Mouse (Mus musculus) T-helper 17 cell (primary cell): Measurements from ENCODE around the gene Mettl16.

Experiments used
- in situ Hi-C, 2 experiments: fragments of 300-600 bp; cut with MboI, MseI; formaldehyde crosslinking; loops; 1 replicate in 1 of 2; 2 replicates in 1 of 2; pipeline ENCODE4 v1.15.1; 2025; ENCODE audit warnings: high pct_unique_total_duplicates in 2 of 2

Gene Mettl16

GRCm38 (mm10) chr11:74831191-74831605, 60.6 kb downstream of the Mettl16 start:
- in situ Hi-C loops, result loop anchor here in 1 of 2 experiments (10.0 kb wide), 2 partner anchors 634 to 924 kb away; partner anchors contain the start of gene Tlcd2

GRCm38 (mm10) chr11:74831606-74832451, 61.2 kb downstream of the Mettl16 start:
- in situ Hi-C loops, result loop anchor here in 1 of 2 experiments (10.0 kb wide), 2 partner anchors 633 to 923 kb away; partner anchors contain the start of gene Tlcd2

GRCm38 (mm10) chr11:74832503-74833143, 62.0 kb downstream of the Mettl16 start:
- in situ Hi-C loops, result loop anchor here in 1 of 2 experiments (10.0 kb wide), 2 partner anchors 632 to 922 kb away; partner anchors contain the start of gene Tlcd2

- in situ Hi-C loops, result loop anchor here in 1 of 2 experiments (10.0 kb wide), 2 partner anchors 631 to 921 kb away; partner anchors contain the start of gene Tlcd2
These were observed 63.1 kb downstream of the Mettl16 start for GRCm38 (mm10) chr11:74833536-74834358.

GRCm38 (mm10) chr11:74834359-74834638, 63.7 kb downstream of the Mettl16 start:
- in situ Hi-C loops, result loop anchor here in 1 of 2 experiments (10.0 kb wide), 2 partner anchors 631 to 921 kb away; partner anchors contain the start of gene Tlcd2

- in situ Hi-C loops, result loop anchor here in 1 of 2 experiments (5.0 to 10.0 kb wide), 3 partner anchors 338 to 920 kb away; partner anchors contain the start of gene Tlcd2
These were observed 64.1 kb downstream of the Mettl16 start for GRCm38 (mm10) chr11:74834650-74835277.

- in situ Hi-C loops, result loop anchor here in 1 of 2 experiments (5.0 to 10.0 kb wide), 3 partner anchors 337 to 919 kb away; partner anchors contain the start of gene Tlcd2
These were observed 65.1 kb downstream of the Mettl16 start for GRCm38 (mm10) chr11:74835593-74836224.

GRCm38 (mm10) chr11:74836225-74837055, 65.8 kb downstream of the Mettl16 start:
- in situ Hi-C loops, result loop anchor here in 1 of 2 experiments (5.0 to 10.0 kb wide), 3 partner anchors 336 to 918 kb away; partner anchors contain the start of gene Tlcd2

GRCm38 (mm10) chr11:74837056-74837693, 66.5 kb downstream of the Mettl16 start:
- in situ Hi-C loops, result loop anchor here in 1 of 2 experiments (5.0 to 10.0 kb wide), 3 partner anchors 335 to 918 kb away; partner anchors contain the start of gene Tlcd2

- in situ Hi-C loops, result loop anchor here in 1 of 2 experiments (5.0 to 10.0 kb wide), 3 partner anchors 334 to 917 kb away; partner anchors contain the start of gene Tlcd2
These were observed 67.2 kb downstream of the Mettl16 start for GRCm38 (mm10) chr11:74837694-74838431.

- in situ Hi-C loops, result loop anchor here in 1 of 2 experiments (5.0 to 10.0 kb wide), 3 partner anchors 334 to 916 kb away; partner anchors contain the start of gene Tlcd2
These were observed 67.8 kb downstream of the Mettl16 start for GRCm38 (mm10) chr11:74838441-74838840.

GRCm38 (mm10) chr11:74838971-74839370, 68.3 kb downstream of the Mettl16 start:
- in situ Hi-C loops, result loop anchor here in 1 of 2 experiments (5.0 to 10.0 kb wide), 3 partner anchors 333 to 916 kb away; partner anchors contain the start of gene Tlcd2

- in situ Hi-C loops, result loop anchor here in 1 of 2 experiments (5.0 to 10.0 kb wide), 3 partner anchors 332 to 915 kb away; partner anchors contain the start of gene Tlcd2
These were observed 69.5 kb downstream of the Mettl16 start for GRCm38 (mm10) chr11:74839860-74840715.

- in situ Hi-C loops, result no loop called here
These were observed 70.1 kb downstream of the Mettl16 start for GRCm38 (mm10) chr11:74840739-74841138.

- in situ Hi-C loops, result no loop called here
These were observed 70.7 kb downstream of the Mettl16 start for GRCm38 (mm10) chr11:74841366-74841765.

GRCm38 (mm10) chr11:74842045-74842444, 71.4 kb downstream of the Mettl16 start:
- in situ Hi-C loops, result no loop called here
